Mouse (Mus musculus) kidney, adult 2 months (tissue): ENCODE data around the gene Galnt9. TPM values are rescaled to one million over a fixed set of nuclear protein-coding genes. Genes with fewer than 3 reads are reported as not detected.

Experiments used
- DNase-seq: peaks from one replicate; pipeline ENCODE4 v3.0.0; 2021
- H3K27ac ChIP-seq: fragments of 200-500 bp; 2 replicates; pipeline ENCODE4 v1.5.1; 2012; ENCODE audit warnings: low read depth, low read length, control low read depth, inconsistent platforms; ENCODE audit not compliant: insufficient read depth
- H3K27me3 ChIP-seq: fragments of 200-500 bp; replicated peaks from 2 replicates; pipeline ENCODE4 v1.6.1; 2012; ENCODE audit warnings: mild to moderate bottlenecking, moderate library complexity, low read length, inconsistent platforms; ENCODE audit not compliant: control insufficient read depth, insufficient read depth
- H3K36me3 ChIP-seq: fragments of 200-500 bp; 2 replicates; pipeline ENCODE4 v1.6.1; 2012; ENCODE audit warnings: mild to moderate bottlenecking, moderate library complexity, low read length, inconsistent platforms; ENCODE audit not compliant: control insufficient read depth, insufficient read depth
- H3K4me1 ChIP-seq: fragments of 200-500 bp; 2 replicates; pipeline ENCODE4 v1.6.1; 2011; ENCODE audit warnings: low read length; ENCODE audit not compliant: control insufficient read depth, insufficient read depth
- H3K4me3 ChIP-seq: fragments of 200-500 bp; 2 replicates; pipeline ENCODE4 v1.5.1; 2011; ENCODE audit warnings: mild to moderate bottlenecking, low read depth, low read length, control low read depth; ENCODE audit not compliant: insufficient read depth
- CTCF ChIP-seq: fragments of 200-500 bp; conservative IDR thresholded peaks from 2 replicates; pipeline ENCODE4 v1.5.1; 2011; ENCODE audit warnings: low read depth, mild to moderate bottlenecking, control low read depth, low read length, moderate library complexity, mixed read lengths; ENCODE audit not compliant: insufficient read depth, insufficient read length
- POLR2A ChIP-seq: fragments of 200-500 bp; IDR thresholded peaks from one replicate; pipeline ENCODE4 v1.6.1; 2011; ENCODE audit warnings: low read depth, low read length, control low read depth
- WGBS: fragments of 180-500 bp; shearing (Covaris S2); methylation state at CpG from one replicate; pipeline ENCODE4 v1.1.7; 2018; 5-methylcytosine and 5-hydroxymethylcytosine counted together
- polyA plus RNA-seq: library from polyadenylated mRNA; depleted of rRNA; stranded (reverse); fragments of >200 nt; gene quantifications from 2 replicates; pipeline ENCODE4 v1.2.3, GENCODE M21; 2012

Galnt9 gene
- polyA plus RNA-seq, 1 experiment, result 0.61 TPM

DNA sequence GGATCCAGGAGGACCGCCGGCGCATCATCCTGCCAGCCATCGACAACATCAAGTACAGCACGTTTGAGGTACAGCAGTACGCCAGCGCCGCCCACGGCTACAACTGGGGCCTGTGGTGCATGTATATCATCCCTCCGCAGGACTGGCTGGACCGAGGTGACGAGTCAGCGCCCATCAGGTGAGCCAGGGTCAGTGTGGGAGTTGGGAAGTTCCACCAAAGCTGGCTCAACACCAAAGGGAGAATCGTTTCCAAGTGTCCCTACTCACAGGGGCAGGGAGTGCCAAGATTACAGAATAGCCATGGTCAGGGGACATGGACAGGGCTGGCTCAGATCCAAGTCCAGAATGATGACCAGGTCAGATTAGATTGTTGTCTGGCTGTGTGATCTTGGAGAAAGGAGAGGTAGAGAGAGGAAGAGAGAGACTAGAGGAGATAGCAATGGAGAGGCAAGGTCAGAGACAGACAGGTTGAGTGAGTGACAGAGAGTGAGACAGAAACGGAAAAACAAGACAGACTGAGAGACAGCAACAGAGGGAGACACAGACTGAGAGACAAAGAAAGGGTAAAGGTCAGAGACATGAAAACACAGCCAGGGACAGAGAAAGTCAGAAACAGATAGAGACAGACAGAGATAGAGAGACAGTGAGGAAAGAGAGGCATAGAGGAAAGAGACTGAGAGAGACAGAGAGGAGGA lies 52.1 kb downstream of the Galnt9 start:
- peaks cover 11% of the 10 kb centered on the region; the same call in 1 of the 2 replicates for H3K4me1 ChIP-seq
- H3K27ac ChIP-seq, result peak overlapping the region; percentile 64; the same call in 1 of the 2 replicates
- TF ChIP-seq POLR2A (no peak), CTCF (no peak)
- H3K36me3 ChIP-seq, result no peaks in the 10 kb centered on the region
- 59% methylated on average over 15 of the region's 15 CpGs for WGBS
- no peak overlapping the region for H3K4me3 ChIP-seq
- peak; percentile 67 for DNase-seq
- no peaks in the 10 kb centered on the region for H3K27me3 ChIP-seq

DNA sequence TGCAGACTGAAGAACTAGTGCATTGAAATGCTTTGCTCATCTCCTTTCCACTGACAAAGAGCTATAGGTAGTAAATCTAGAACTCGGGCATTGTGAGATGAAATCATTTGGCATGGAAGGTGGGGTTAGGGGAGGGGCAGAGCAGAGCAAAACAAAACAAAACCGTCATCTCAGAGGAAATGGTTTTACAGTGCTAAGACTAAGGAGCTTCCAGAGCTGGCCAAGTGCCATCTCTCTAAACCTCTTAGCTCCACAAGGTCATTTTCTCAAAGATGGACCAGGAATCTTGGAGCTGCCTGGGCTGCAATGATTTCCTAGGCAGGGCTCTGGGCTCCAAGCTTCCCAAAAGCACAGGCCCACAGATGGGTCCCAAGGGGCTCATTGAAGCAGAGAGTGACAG lies 53.3 kb downstream of the Galnt9 start:
- WGBS, result 22% methylated on average over 2 of the region's 2 CpGs

DNA sequence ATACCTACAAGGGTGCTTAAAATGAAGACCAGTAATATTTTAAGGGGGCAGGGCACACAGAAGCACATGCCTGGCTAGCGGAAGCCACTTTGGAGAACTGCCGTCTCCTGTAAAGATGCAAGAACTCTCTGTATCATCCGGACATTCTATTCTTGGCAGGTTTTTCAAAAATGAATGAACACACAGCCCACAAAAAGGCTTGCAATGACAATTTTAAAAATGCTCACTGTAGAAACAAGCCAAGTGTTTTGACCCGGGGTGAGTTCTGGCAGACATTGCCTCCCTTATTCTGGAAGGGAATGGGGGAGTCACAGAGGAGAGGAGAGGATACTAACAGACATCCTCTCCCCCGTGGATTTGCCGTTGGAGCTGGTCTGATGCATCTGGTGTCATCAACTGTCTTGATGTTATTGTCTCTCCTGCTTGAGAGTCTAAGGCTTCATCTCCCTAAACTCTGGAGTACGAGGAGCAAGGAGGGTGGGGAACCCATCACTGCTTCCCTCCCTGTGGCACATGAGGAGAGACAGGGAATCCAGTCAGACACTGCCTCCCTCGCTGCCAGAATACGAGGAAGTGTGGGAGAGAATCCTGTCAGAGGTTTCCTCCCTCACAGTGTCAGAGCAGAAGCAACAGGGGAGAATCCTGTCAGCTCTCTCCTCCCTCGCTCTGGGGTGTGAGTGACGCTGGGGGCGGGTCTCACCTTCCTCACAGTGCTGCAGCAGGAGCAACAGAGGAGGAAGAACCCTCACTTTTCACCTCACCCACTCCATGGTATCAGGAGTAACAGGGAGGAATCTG lies 54.3 kb downstream of the Galnt9 start:
- Histone ChIP-seq H3K27me3 (no peaks in the 10 kb centered on the region), H3K4me1 (peaks cover 11% of the 10 kb centered on the region; the same call in 1 of the 2 replicates), H3K36me3 (no peaks in the 10 kb centered on the region), H3K27ac (no peak overlapping the region), H3K4me3 (no peak overlapping the region)
- DNase-seq, result peak; percentile 19
- no peak for TF ChIP-seq POLR2A
- TF ChIP-seq CTCF, result no peak
- WGBS, result 25% methylated on average over 12 of the region's 12 CpGs

More for the DNA sequence above, 53.3 kb downstream of the Galnt9 start:
- DNase-seq, result peak; percentile 43
- Histone ChIP-seq H3K27ac (no peak overlapping the region), H3K4me3 (no peak overlapping the region), H3K27me3 (no peaks in the 10 kb centered on the region), H3K36me3 (no peaks in the 10 kb centered on the region), H3K4me1 (peaks cover 11% of the 10 kb centered on the region; the same call in 1 of the 2 replicates)
- no peak for TF ChIP-seq POLR2A
- no peak for TF ChIP-seq CTCF

DNA sequence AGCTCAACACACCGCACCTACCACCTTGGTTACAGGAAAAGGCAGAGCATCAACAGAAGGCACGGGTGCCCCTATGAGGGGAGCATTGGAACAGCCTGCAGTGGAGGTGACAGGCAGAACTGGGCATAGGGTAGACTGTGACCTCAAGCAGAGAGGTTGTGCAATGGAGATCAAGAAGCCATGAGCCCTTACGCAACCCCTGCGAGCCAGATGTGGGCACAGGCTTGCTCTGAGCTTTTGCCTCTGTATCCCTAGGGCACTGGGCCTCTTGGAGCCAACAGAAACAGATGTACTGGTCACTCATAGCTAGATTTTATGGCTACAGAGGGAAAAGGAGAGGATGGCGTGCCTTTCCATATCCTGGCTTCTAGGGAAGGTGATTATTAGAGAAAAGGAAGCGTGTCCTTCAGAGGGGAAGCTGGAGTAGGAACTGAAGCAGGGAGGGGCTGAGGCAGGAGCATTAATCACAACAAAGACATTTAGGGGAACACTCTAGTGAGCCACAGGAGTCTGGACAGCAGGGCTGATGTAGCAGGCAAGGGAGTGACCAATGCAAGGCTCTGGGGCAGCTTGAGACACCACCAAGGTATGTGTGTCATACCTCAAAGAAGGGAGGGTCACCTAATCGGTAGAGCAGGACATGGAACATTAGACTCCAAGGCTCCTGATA lies 59.0 kb downstream of the Galnt9 start:
- Histone ChIP-seq H3K4me1 (no peaks in the 10 kb centered on the region), H3K4me3 (no peak overlapping the region), H3K27ac (no peak overlapping the region), H3K27me3 (no peaks in the 10 kb centered on the region), H3K36me3 (no peaks in the 10 kb centered on the region)
- whole genome bisulfite sequencing, result 70% methylated on average over 7 of the region's 7 CpGs
- TF ChIP-seq POLR2A, result no peak
- no peak; the same call in 1 of the 2 replicates for TF ChIP-seq CTCF
- no peak for DNase-seq

DNA sequence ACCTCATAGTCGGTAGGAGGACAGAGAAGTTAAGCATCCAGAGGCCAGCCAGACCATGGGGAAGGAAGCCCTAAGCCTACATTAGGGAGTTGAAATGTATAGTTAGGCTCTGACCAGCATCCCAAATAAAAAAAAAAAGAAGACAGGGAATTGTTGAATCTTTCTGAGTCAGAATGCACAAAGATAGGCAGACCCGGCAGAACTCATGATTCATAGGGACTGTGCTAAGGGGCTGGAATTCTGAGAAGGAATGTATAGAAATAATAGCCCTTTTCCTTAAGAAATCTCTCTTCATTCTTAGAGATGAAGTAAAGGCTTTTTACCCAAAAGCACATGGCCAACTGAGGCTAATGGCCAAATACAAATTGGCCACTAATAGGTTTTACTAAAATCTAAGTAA lies 60.2 kb downstream of the Galnt9 start:
- no peak for DNase-seq
- WGBS, result 91% methylated on average over 2 of the region's 2 CpGs
- TF ChIP-seq CTCF (no peak), POLR2A (no peak)

DNA sequence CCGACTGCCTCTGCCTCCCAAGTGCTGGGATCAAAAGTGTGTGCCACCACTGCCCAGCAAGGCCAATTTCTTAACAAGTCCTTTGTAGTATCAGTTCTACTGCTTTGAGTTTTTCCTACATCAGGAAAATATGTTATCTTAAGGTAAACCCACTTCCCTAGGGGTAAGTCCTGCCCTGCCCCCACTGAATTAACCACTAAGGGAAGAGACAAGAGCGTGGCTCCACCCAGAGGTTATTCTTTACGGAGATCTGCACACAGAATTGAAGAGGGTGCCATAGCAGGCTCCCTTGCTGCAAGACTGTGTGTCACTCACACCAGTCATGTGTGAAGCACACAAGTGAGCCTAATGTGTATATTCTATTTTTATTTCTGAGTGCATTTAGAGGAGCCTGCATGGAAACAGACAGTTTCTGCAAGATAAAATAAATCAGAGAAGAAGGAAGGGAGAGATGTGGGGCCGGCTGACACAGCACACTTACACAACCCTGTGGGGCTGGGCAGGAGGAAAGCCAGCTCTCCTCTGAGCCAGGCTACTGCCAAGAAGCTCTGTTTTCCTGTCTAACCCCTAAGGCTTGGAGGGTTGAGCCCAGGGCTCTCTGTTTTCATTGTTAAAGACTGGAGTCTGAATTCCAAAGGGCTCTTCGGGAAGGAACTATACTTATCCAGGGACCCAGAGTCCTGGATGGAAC lies 61.5 kb downstream of the Galnt9 start:
- DNase-seq, result no peak
- no peak overlapping the region for H3K4me3 ChIP-seq
- 58% methylated on average over 5 of the region's 5 CpGs for WGBS

More for the DNA sequence above, 60.2 kb downstream of the Galnt9 start:
- Histone ChIP-seq H3K4me1 (no peaks in the 10 kb centered on the region), H3K27me3 (no peaks in the 10 kb centered on the region), H3K36me3 (no peaks in the 10 kb centered on the region), H3K4me3 (no peak overlapping the region), H3K27ac (no peak overlapping the region)

More for the DNA sequence above, 61.5 kb downstream of the Galnt9 start:
- Histone ChIP-seq H3K27me3 (no peaks in the 10 kb centered on the region), H3K4me1 (no peaks in the 10 kb centered on the region), H3K36me3 (no peaks in the 10 kb centered on the region), H3K27ac (no peak overlapping the region)
- TF ChIP-seq CTCF (no peak), POLR2A (no peak)
